In genomic region chr6:24956586-24956973, GRCm38 (mm10) we compare ENCODE assay signal across 8 mouse cellular contexts. TPM values are rescaled to one million over a fixed set of nuclear protein-coding genes. Genes with fewer than 3 reads are reported as not detected.
DNase-seq lines count a peak whose midpoint lies in the region; ATAC-seq and TF ChIP-seq lines count a peak whose summit lies in the region.

No protein-coding gene starts in this region.

- H3K27me3 ChIP-seq in heart, embryonic 12.5 days (replicated peaks) = peaks cover 9% of the 10 kb centered on the region
- peaks cover 13% of the 10 kb centered on the region for H3K27me3 ChIP-seq in hindbrain, embryonic 10.5 days (ENCODE audit: insufficient read depth, poor library complexity, severe bottlenecking)
- H3K27me3 ChIP-seq in liver, postnatal 0 days (ENCODE audit: insufficient read depth, low read length) = peaks cover 31% of the 10 kb centered on the region

- no peak for TF ChIP-seq CTCF in liver, postnatal 0 days (IDR thresholded peaks at IDR 0.05; ENCODE audit: low read depth)

- ATAC-seq in heart, embryonic 12.5 days (ENCODE audit: insufficient number of reproducible peaks, low FRiP score) = no peak
- ATAC-seq in liver, postnatal 0 days = no peak

- intact Hi-C loops in heart, postnatal 14 days (cut with DNase I) = no loop called here

- H3K9me3 ChIP-seq in heart, embryonic 12.5 days (replicated peaks) = no peaks in the 10 kb centered on the region
- no peaks in the 10 kb centered on the region for H3K9me3 ChIP-seq in hindbrain, embryonic 10.5 days
- H3K9me3 ChIP-seq in liver, postnatal 0 days (ENCODE audit: low read length) = no peaks in the 10 kb centered on the region

- peak overlapping the region; percentile 61; the same call in 1 of the 2 replicates for H3K4me3 ChIP-seq in heart, embryonic 12.5 days
- H3K4me3 ChIP-seq in hindbrain, embryonic 10.5 days = peak overlapping the region; percentile 72
- peak overlapping the region; percentile 48; the same call in 1 of the 2 replicates for H3K4me3 ChIP-seq in liver, postnatal 0 days (ENCODE audit: low read depth, low read length)

- no peak for TF ChIP-seq EP300 in liver, postnatal 0 days (IDR thresholded peaks at IDR 0.05; ENCODE audit: low read depth)

- H3K4me2 ChIP-seq in heart, embryonic 12.5 days = peak overlapping the region; percentile 98
- peak overlapping the region; percentile 74 for H3K4me2 ChIP-seq in liver, postnatal 0 days (ENCODE audit: low read depth, low read length)

- H3K4me1 ChIP-seq in heart, embryonic 12.5 days (replicated peaks) = peaks cover 8% of the 10 kb centered on the region; the same call in 1 of the 2 replicates
- peaks cover 21% of the 10 kb centered on the region for H3K4me1 ChIP-seq in hindbrain, embryonic 10.5 days (replicated peaks)
- H3K4me1 ChIP-seq in liver, postnatal 0 days (ENCODE audit: insufficient read depth) = peaks cover 12% of the 10 kb centered on the region

- DNase-seq in heart, postnatal 14 days = no peak
- DNase-seq in ES-CJ7 (ENCODE audit: low read depth, low spot score) = peak; percentile 74
- DNase-seq in hindbrain, embryonic 10.5 days (ENCODE audit: low spot score) = no peak
- no peak for DNase-seq in liver, postnatal 0 days
- DNase-seq in thymus, postnatal 4 days = no peak
- no peak for DNase-seq in spleen, postnatal 10 days (ENCODE audit: low spot score in 2 of 2)
- DNase-seq in frontal cortex, postnatal 25 days (ENCODE audit: low spot score in 2 of 2) = no peak

- H3K9ac ChIP-seq in heart, embryonic 12.5 days = peak overlapping the region; percentile 52; the same call in 1 of the 2 replicates
- H3K9ac ChIP-seq in liver, postnatal 0 days (replicated peaks) = no peak overlapping the region

- no peaks in the 10 kb centered on the region for H3K36me3 ChIP-seq in heart, embryonic 12.5 days
- H3K36me3 ChIP-seq in hindbrain, embryonic 10.5 days = no peaks in the 10 kb centered on the region
- no peaks in the 10 kb centered on the region for H3K36me3 ChIP-seq in liver, postnatal 0 days (replicated peaks; ENCODE audit: insufficient read depth, low read length)

- no peak overlapping the region for H3K27ac ChIP-seq in heart, embryonic 12.5 days (ENCODE audit: poor library complexity, severe bottlenecking)
- peak overlapping the region; percentile 93 for H3K27ac ChIP-seq in hindbrain, embryonic 10.5 days
- H3K27ac ChIP-seq in liver, postnatal 0 days (ENCODE audit: low read depth) = no peak overlapping the region

- 9% methylated on average over 2 of the region's 5 CpGs for WGBS in heart, embryonic 12.5 days
- 8% methylated on average over 5 of the region's 5 CpGs for WGBS in hindbrain, embryonic 10.5 days
- 6% methylated on average over 2 of the region's 5 CpGs for WGBS in liver, postnatal 0 days (ENCODE audit: insufficient replicate concordance)

RNA-seq across cellular contexts. Expression of gene Tmem229a, which starts 0.5 kb away (rescaled TPM):
- 0.13 and 0.19 TPM in 2 replicates for polyA plus RNA-seq in heart, embryonic 12.5 days (2016; fragmentation: Nextera tagmentation; extraction: Ambion mirVana)
- under 1 TPM in 1 of 2 experiments, not detected in 1; 0.07 TPM for total RNA-seq in heart, postnatal 14 days (2021)
- 0.63 and 0.88 TPM in 2 replicates for polyA plus RNA-seq in hindbrain, embryonic 10.5 days (2016; fragmentation: Nextera tagmentation; extraction: Ambion mirVana)
- 0.11 and 0.13 TPM in 2 replicates for polyA plus RNA-seq in liver, postnatal 0 days (2015; fragmentation: Nextera tagmentation; extraction: Ambion mirVana)
